ENCODE assay signal across 20 mouse cellular contexts in genomic region chr19:43929869-43930268, GRCm38 (mm10). TPM values are rescaled to one million over a fixed set of nuclear protein-coding genes. Genes with fewer than 3 reads are reported as not detected.
A peak's percentile ranks its signal among the peaks of the same experiment; 100 is the strongest.
DNase-seq lines count a peak whose midpoint lies in the region; ATAC-seq lines count a peak whose summit lies in the region.
"Had no signal": no experiment of that assay in that cellular context is flagged by ENCODE, and none has a peak within 500 bp of the region (broad histone marks: within the 10 kb centered on the region; RNA-seq: fewer than 3 reads in every experiment).

No protein-coding gene starts in this region.

- no peak overlapping the region for H3K27ac ChIP-seq in heart, embryonic 15.5 days
- peak overlapping the region; percentile 59; the same call in 1 of the 2 replicates for H3K27ac ChIP-seq in midbrain, embryonic 10.5 days (replicated peaks)
- H3K27ac ChIP-seq in midbrain, embryonic 16.5 days (ENCODE audit: low read length): no peak overlapping the region
- 0 out of 2 replicates have a peak overlapping the region, but pooled peaks have one; percentile 28 for H3K27ac ChIP-seq in brown adipose tissue, adult 24 weeks (replicated peaks; ENCODE audit: low read depth, low read length)
- peak overlapping the region; percentile 63 for H3K27ac ChIP-seq in limb, embryonic 10.5 days
- H3K27ac ChIP-seq: forebrain, embryonic 13.5 days; limb, embryonic 13.5 days; liver, embryonic 14.5 days; midbrain, embryonic 12.5 days had no signal

- H3K9ac ChIP-seq in heart, embryonic 15.5 days: no peak overlapping the region
- H3K9ac ChIP-seq in midbrain, embryonic 16.5 days (ENCODE audit: low read depth, low read length): no peak overlapping the region
- H3K9ac ChIP-seq: forebrain, embryonic 13.5 days; limb, embryonic 13.5 days; liver, embryonic 14.5 days; midbrain, embryonic 12.5 days had no signal

- H3K4me2 ChIP-seq in heart, embryonic 15.5 days: peak overlapping the region; percentile 2; the same call in 1 of the 2 replicates
- H3K4me2 ChIP-seq in midbrain, embryonic 16.5 days (ENCODE audit: low read length): no peak overlapping the region
- H3K4me2 ChIP-seq: forebrain, embryonic 13.5 days; limb, embryonic 13.5 days; midbrain, embryonic 12.5 days had no signal

- DNase-seq in heart, postnatal 25 days (ENCODE audit: low spot score): no peak
- DNase-seq in midbrain, embryonic 10.5 days (ENCODE audit: low spot score): no peak
- DNase-seq in limb, embryonic 10.5 days (ENCODE audit: low spot score): no peak
- no peak for DNase-seq in c-Kit-positive CD71-positive TER-119-positive erythroid progenitor cells, embryonic 14.5 days (ENCODE audit: low spot score)
- no peak for DNase-seq in ovary, postnatal 14 days (ENCODE audit: low spot score)
- DNase-seq: adrenal gland, postnatal 36 days; cerebellum, adult 9-11 months; heart, postnatal 36 days; kidney, adult 11 months; kidney, postnatal 25 days; lung, postnatal 14 days; thymus, adult 2 months had no signal

- H3K4me3 ChIP-seq in heart, embryonic 15.5 days: no peak overlapping the region
- no peak overlapping the region for H3K4me3 ChIP-seq in midbrain, embryonic 10.5 days
- H3K4me3 ChIP-seq in midbrain, embryonic 16.5 days (ENCODE audit: low read depth, low read length): no peak overlapping the region
- no peak overlapping the region for H3K4me3 ChIP-seq in brown adipose tissue, adult 24 weeks (ENCODE audit: insufficient read depth, low read depth, low read length)
- H3K4me3 ChIP-seq in limb, embryonic 10.5 days: no peak overlapping the region
- H3K4me3 ChIP-seq: forebrain, embryonic 13.5 days; limb, embryonic 13.5 days; midbrain, embryonic 12.5 days had no signal

- peaks cover 31% of the 10 kb centered on the region for H3K4me1 ChIP-seq in heart, embryonic 15.5 days (replicated peaks)
- H3K4me1 ChIP-seq in midbrain, embryonic 10.5 days: peaks cover 18% of the 10 kb centered on the region
- no peaks in the 10 kb centered on the region for H3K4me1 ChIP-seq in midbrain, embryonic 16.5 days (ENCODE audit: control insufficient read depth, insufficient read depth, low read length)
- H3K4me1 ChIP-seq in brown adipose tissue, adult 24 weeks (ENCODE audit: control insufficient read depth, insufficient read depth, insufficient read length, low read length): peaks cover 14% of the 10 kb centered on the region
- H3K4me1 ChIP-seq in limb, embryonic 10.5 days: peaks cover 20% of the 10 kb centered on the region

- ATAC-seq in heart, embryonic 15.5 days (replicated peaks; ENCODE audit: insufficient number of reproducible peaks, insufficient read depth, low FRiP score, low read depth): 0 out of 2 replicates have a peak, but pooled peaks have one; percentile 27
- no peak for ATAC-seq in midbrain, embryonic 16.5 days
- ATAC-seq: forebrain, embryonic 13.5 days had no signal

- intact Hi-C loops in heart, postnatal 25 days (cut with DNase I): no loop called here

- 36% methylated on average over 11 of the region's 11 CpGs for WGBS in heart, embryonic 15.5 days
- WGBS in midbrain, embryonic 10.5 days: 22% methylated on average over 11 of the region's 11 CpGs
- 15% methylated on average over 11 of the region's 11 CpGs for WGBS in midbrain, embryonic 16.5 days
- WGBS in limb, embryonic 10.5 days: 46% methylated on average over 11 of the region's 11 CpGs

- no peaks in the 10 kb centered on the region for H3K27me3 ChIP-seq in heart, embryonic 15.5 days
- H3K27me3 ChIP-seq in midbrain, embryonic 10.5 days (ENCODE audit: low read depth, poor library complexity, severe bottlenecking): no peaks in the 10 kb centered on the region
- no peaks in the 10 kb centered on the region for H3K27me3 ChIP-seq in midbrain, embryonic 16.5 days (ENCODE audit: control insufficient read depth, insufficient read depth, low read depth, low read length)
- H3K27me3 ChIP-seq in limb, embryonic 10.5 days (ENCODE audit: low read depth, poor library complexity, severe bottlenecking): no peaks in the 10 kb centered on the region
- H3K27me3 ChIP-seq: forebrain, embryonic 13.5 days; limb, embryonic 13.5 days; midbrain, embryonic 12.5 days had no signal

- no peaks in the 10 kb centered on the region for H3K9me3 ChIP-seq in heart, embryonic 15.5 days (replicated peaks)
- H3K9me3 ChIP-seq in midbrain, embryonic 10.5 days (replicated peaks): no peaks in the 10 kb centered on the region
- H3K9me3 ChIP-seq in midbrain, embryonic 16.5 days (replicated peaks; ENCODE audit: control insufficient read depth, low read length, poor library complexity, severe bottlenecking): no peaks in the 10 kb centered on the region
- H3K9me3 ChIP-seq in limb, embryonic 10.5 days (replicated peaks): no peaks in the 10 kb centered on the region
- H3K9me3 ChIP-seq: forebrain, embryonic 13.5 days; G1E; limb, embryonic 13.5 days; midbrain, embryonic 12.5 days had no signal

- no peaks in the 10 kb centered on the region for H3K36me3 ChIP-seq in heart, embryonic 15.5 days
- H3K36me3 ChIP-seq in midbrain, embryonic 10.5 days: no peaks in the 10 kb centered on the region
- no peaks in the 10 kb centered on the region for H3K36me3 ChIP-seq in midbrain, embryonic 16.5 days (ENCODE audit: control insufficient read depth, insufficient read depth, low read length)
- H3K36me3 ChIP-seq in limb, embryonic 10.5 days: no peaks in the 10 kb centered on the region
- H3K36me3 ChIP-seq: G1E; limb, embryonic 13.5 days; midbrain, embryonic 12.5 days had no signal

RNA-seq across cellular contexts. Expression of gene Dnmbp, which starts 10.1 kb away (rescaled TPM):
- 8.5 and 11.1 TPM in 2 replicates for polyA plus RNA-seq in heart, embryonic 15.5 days (2015; fragmentation: Nextera tagmentation; extraction: Ambion mirVana)
- total RNA-seq in heart, postnatal 25 days (2021): 1 to 10 TPM; 8.2 to 9.8 TPM
- polyA plus RNA-seq in midbrain, embryonic 10.5 days (2016; fragmentation: Nextera tagmentation; extraction: Ambion mirVana): 16.5 and 17.0 TPM in 2 replicates
- 7.4 and 8.2 TPM in 2 replicates for polyA plus RNA-seq in midbrain, embryonic 16.5 days (2015; fragmentation: Nextera tagmentation; extraction: Ambion mirVana)
- polyA plus RNA-seq in brown adipose tissue, adult 24 weeks (2012; ENCODE audit: insufficient read depth, insufficient read length, missing spikeins): 4.5 and 4.7 TPM in 2 replicates
- 19.4 and 22.0 TPM in 2 replicates for polyA plus RNA-seq in limb, embryonic 10.5 days (2016; fragmentation: Nextera tagmentation; extraction: Ambion mirVana)

RNA-seq across cellular contexts. Expression of gene Cpn1, which starts 56.5 kb away (rescaled TPM):
- polyA plus RNA-seq in heart, embryonic 15.5 days (2015; fragmentation: Nextera tagmentation; extraction: Ambion mirVana): 0.63 and 0.87 TPM in 2 replicates
- under 1 TPM; 0.16 to 0.31 TPM for total RNA-seq in heart, postnatal 25 days (2021)
- polyA plus RNA-seq in midbrain, embryonic 10.5 days (2016; fragmentation: Nextera tagmentation; extraction: Ambion mirVana): 0.22 and 0.42 TPM in 2 replicates
- polyA plus RNA-seq in midbrain, embryonic 16.5 days (2015; fragmentation: Nextera tagmentation; extraction: Ambion mirVana): 0.37 and 0.39 TPM in 2 replicates
- not detected in 2 replicates for polyA plus RNA-seq in brown adipose tissue, adult 24 weeks (2012; ENCODE audit: insufficient read depth, insufficient read length, missing spikeins)
- 0.10 TPM in 1 of 2 replicates, not detected in the other for polyA plus RNA-seq in limb, embryonic 10.5 days (2016; fragmentation: Nextera tagmentation; extraction: Ambion mirVana)
- total RNA-seq: G1E had no signal
- polyA plus RNA-seq: G1E had no signal

Comparison
In these comparisons a context has a peak if more than half of its experiments do, and no peak if none do; other contexts are left out.
1. H3K27ac ChIP-seq: peak in midbrain, embryonic 10.5 days (single experiment), brown adipose tissue, adult 24 weeks (single experiment) and limb, embryonic 10.5 days (single experiment); none in heart, embryonic 15.5 days (single experiment) and midbrain, embryonic 16.5 days (single experiment).